Mouse (Mus musculus): Measurements from ENCODE around the gene Gm10277. TPM values are rescaled to one million over a fixed set of nuclear protein-coding genes. Genes with fewer than 3 reads are reported as not detected.

The Gm10277 gene
- polyA plus RNA-seq, 1 experiment from 2014 or later = 0.92 TPM

DNA sequence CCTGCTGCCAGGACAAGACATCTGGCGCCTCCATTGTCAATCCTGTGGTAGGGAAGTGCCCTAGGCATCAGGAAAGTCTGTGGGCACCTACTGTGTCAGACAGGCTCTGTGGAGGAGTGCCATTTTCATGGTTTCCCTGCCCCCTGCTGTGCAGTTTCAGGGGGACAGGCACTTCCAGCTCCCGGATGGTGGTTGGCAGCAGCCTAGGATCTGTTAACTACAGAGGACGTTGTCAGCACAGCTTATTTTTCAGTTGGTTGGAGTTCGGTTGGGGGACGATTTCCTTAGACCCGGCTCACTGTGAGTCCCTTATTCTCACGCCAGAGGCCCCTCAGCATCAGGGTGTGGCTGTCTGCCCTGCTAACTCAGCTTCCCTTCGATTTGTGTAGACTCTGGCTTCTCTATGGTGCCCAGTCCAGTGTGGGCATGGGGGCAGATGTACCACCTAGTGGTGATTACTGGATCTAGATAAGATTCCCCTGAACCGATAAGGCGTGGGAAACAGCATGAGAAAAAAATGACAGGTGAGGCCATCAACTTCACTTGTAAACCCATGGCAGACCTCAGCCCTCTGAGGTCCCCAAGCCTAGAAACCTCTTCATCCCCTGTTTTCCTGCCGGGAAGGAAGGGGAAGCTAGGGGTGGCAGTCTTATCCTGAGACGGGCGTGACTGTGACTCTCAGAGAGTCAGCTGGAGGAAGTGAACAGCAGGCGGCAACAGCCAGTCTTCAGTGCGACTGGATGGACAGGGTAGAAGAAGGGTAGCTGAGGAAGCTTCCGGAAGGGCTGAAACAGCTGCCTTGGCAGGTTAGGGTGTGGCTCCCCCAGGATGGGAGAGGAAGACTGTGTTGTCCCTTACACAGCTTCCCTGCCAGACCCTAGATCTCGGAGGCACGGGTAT is 3.5 kb downstream of the Gm10277 start:
- H3K27me3 ChIP-seq (ENCODE audit: control insufficient read depth, insufficient read depth, low read length) = no peaks in the 10 kb centered on the region
- no peaks in the 10 kb centered on the region for H3K36me3 ChIP-seq (ENCODE audit: control insufficient read depth, insufficient read depth, low read length)
- no peak overlapping the region for H3K4me3 ChIP-seq (ENCODE audit: low read length)
- peaks cover 38% of the 10 kb centered on the region for H3K4me1 ChIP-seq (ENCODE audit: control insufficient read depth, insufficient read depth, low read length)
- no peak overlapping the region for H3K9ac ChIP-seq (ENCODE audit: low read depth, low read length)
- H3K9me3 ChIP-seq (ENCODE audit: control insufficient read depth, low read length) = no peaks in the 10 kb centered on the region
- no peak for ATAC-seq (ENCODE audit: low FRiP score, low TSS enrichment)
- H3K4me2 ChIP-seq (replicated peaks; ENCODE audit: low read depth, low read length) = peak overlapping the region; percentile 5; the same call in 1 of the 2 replicates
- WGBS = 62% methylated on average over 18 of the region's 18 CpGs
- peak overlapping the region; percentile 90; the same call in 1 of the 2 replicates for H3K27ac ChIP-seq (ENCODE audit: low read depth, low read length)

DNA sequence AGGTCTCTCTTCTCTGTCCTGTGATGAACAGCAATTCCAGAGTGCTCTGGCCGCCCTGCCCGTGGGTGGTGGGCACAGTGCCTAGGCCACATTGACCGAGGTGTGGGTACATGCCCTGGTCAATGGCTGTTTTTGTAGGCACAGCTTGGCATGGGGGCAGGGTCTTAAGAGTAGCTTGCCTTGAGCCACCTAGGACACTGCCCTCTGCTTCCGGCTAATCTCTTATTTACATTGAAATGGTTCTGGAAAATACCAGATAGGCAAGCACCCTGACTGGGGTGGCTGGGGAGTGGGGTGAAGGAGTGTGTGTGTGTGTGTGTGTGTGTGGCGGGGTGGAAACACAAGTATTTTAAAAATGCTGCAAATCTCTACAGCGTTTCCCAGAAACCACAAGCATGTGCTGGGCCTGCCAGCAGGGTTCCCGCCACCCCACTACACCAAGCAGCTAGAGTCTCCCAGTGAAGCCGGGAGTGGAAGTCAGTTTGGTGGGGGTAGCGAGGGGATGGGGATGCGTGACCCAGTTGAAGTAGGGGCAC is 4.3 kb downstream of the Gm10277 start:
- no peak overlapping the region for H3K9ac ChIP-seq (ENCODE audit: low read depth, low read length)
- peaks cover 40% of the 10 kb centered on the region for H3K4me1 ChIP-seq (ENCODE audit: control insufficient read depth, insufficient read depth, low read length)
- H3K36me3 ChIP-seq (ENCODE audit: control insufficient read depth, insufficient read depth, low read length) = no peaks in the 10 kb centered on the region
- H3K9me3 ChIP-seq (ENCODE audit: control insufficient read depth, low read length) = no peaks in the 10 kb centered on the region
- H3K4me3 ChIP-seq (ENCODE audit: low read length) = no peak overlapping the region
- H3K4me2 ChIP-seq (replicated peaks; ENCODE audit: low read depth, low read length) = no peak overlapping the region
- H3K27me3 ChIP-seq (ENCODE audit: control insufficient read depth, insufficient read depth, low read length) = no peaks in the 10 kb centered on the region
- WGBS = 78% methylated on average over 10 of the region's 10 CpGs
- ATAC-seq (ENCODE audit: low FRiP score, low TSS enrichment) = peak; percentile 22; the same call in 1 of the 2 replicates
- H3K27ac ChIP-seq (ENCODE audit: low read depth, low read length) = no peak overlapping the region; the same call in 1 of the 2 replicates

DNA sequence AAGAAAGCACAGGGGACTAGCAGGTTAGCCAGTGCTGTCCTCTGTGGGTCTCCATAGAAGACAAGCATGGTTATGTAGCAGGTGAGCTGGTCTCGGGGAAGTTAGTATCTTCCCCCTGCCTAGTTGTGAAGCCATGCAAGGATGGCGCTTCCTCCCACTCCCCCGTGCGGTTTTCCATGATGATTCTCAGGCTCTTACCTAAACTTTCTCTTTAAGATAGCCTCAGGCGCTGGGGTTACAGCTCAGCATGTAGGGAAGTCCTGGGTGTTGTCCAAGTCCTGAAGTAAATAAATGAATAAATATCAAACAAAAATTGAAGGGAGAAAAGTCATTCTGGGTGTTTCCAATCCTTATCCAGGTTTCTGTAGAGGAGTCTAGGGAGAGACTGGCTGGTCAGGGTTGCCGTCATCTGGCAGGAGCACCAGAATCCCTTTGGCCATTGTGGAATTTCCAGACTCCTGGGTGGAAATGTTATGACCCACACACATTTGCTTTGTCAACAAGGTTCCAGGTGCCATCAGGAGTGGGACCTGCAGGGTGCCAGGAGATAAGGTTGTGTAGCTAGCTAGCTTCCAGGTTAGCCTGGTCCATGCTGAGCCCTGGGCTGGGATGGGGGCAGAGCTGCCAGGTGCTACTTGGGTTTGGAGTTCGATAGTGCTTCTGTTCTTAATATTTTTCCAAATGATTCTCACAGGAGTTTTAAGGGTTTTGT is 5.3 kb downstream of the Gm10277 start:
- Histone ChIP-seq H3K27me3 (ENCODE audit: control insufficient read depth, insufficient read depth, low read length) (no peaks in the 10 kb centered on the region), H3K9me3 (ENCODE audit: control insufficient read depth, low read length) (no peaks in the 10 kb centered on the region), H3K4me2 (replicated peaks; ENCODE audit: low read depth, low read length) (no peak overlapping the region), H3K9ac (ENCODE audit: low read depth, low read length) (no peak overlapping the region), H3K4me1 (ENCODE audit: control insufficient read depth, insufficient read depth, low read length) (peaks cover 40% of the 10 kb centered on the region), H3K27ac (ENCODE audit: low read depth, low read length) (no peak overlapping the region), H3K36me3 (ENCODE audit: control insufficient read depth, insufficient read depth, low read length) (peaks cover 10% of the 10 kb centered on the region), H3K4me3 (ENCODE audit: low read length) (no peak overlapping the region)
- WGBS = 82% methylated on average over 7 of the region's 7 CpGs
- ATAC-seq (ENCODE audit: low FRiP score, low TSS enrichment) = no peak

DNA sequence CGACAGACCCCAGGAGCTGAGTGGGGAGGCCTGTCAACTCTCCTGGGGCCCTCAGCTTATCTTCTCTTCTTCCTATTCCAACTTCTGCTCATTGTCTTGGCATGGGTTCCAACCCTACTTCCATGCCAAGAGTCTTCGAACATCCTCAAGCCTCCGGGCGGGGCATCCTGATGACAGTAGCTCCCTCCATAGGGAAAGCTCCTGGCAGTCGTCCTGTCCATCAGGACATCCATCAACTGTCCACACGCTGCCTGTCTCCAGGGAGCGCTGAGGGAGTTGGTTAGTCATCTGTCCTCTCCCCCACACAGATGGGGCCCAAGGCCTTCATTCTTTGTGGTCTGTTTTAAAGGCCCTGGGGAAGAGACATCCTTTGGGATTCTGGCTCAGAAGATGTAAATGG is 6.5 kb downstream of the Gm10277 start:
- Histone ChIP-seq H3K27ac (ENCODE audit: low read depth, low read length) (no peak overlapping the region), H3K9me3 (ENCODE audit: control insufficient read depth, low read length) (no peaks in the 10 kb centered on the region), H3K4me2 (replicated peaks; ENCODE audit: low read depth, low read length) (no peak overlapping the region), H3K36me3 (ENCODE audit: control insufficient read depth, insufficient read depth, low read length) (peaks cover 10% of the 10 kb centered on the region), H3K9ac (ENCODE audit: low read depth, low read length) (no peak overlapping the region), H3K4me1 (ENCODE audit: control insufficient read depth, insufficient read depth, low read length) (peaks cover 33% of the 10 kb centered on the region), H3K27me3 (ENCODE audit: control insufficient read depth, insufficient read depth, low read length) (no peaks in the 10 kb centered on the region), H3K4me3 (ENCODE audit: low read length) (no peak overlapping the region)
- ATAC-seq (ENCODE audit: low FRiP score, low TSS enrichment) = no peak
- WGBS = 60% methylated on average over 7 of the region's 7 CpGs

DNA sequence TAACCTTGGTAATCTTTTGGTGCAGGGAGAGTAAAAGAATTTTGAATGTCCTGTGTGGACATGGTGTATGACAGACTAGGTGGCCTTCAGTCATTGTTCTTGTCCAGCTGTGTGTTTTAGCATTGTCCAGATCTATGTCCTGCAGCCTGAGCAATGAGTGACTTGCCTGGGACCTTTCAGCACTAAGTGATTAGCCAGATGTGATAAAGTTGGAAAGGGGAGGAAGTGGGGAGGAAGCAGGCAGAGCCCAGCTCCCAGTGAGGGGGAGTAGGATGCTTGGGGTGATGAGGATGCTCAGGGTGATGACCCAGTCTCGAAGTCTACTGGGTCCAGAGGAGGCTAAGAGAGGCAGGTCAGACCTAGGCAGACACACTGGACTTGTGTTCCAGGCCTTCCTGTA is 8.3 kb downstream of the Gm10277 start:
- no peaks in the 10 kb centered on the region for H3K27me3 ChIP-seq (ENCODE audit: control insufficient read depth, insufficient read depth, low read length)
- H3K9me3 ChIP-seq (ENCODE audit: control insufficient read depth, low read length) = no peaks in the 10 kb centered on the region
- no peak overlapping the region for H3K4me3 ChIP-seq (ENCODE audit: low read length)
- peaks cover 10% of the 10 kb centered on the region for H3K36me3 ChIP-seq (ENCODE audit: control insufficient read depth, insufficient read depth, low read length)
- no peak overlapping the region for H3K4me2 ChIP-seq (replicated peaks; ENCODE audit: low read depth, low read length)
- H3K27ac ChIP-seq (ENCODE audit: low read depth, low read length) = no peak overlapping the region
- H3K9ac ChIP-seq (ENCODE audit: low read depth, low read length) = no peak overlapping the region
- ATAC-seq (ENCODE audit: low FRiP score, low TSS enrichment) = no peak
- 33% methylated on average over 1 of the region's 1 CpGs for WGBS
- peaks cover 21% of the 10 kb centered on the region; the same call in 1 of the 2 replicates for H3K4me1 ChIP-seq (ENCODE audit: control insufficient read depth, insufficient read depth, low read length)

DNA sequence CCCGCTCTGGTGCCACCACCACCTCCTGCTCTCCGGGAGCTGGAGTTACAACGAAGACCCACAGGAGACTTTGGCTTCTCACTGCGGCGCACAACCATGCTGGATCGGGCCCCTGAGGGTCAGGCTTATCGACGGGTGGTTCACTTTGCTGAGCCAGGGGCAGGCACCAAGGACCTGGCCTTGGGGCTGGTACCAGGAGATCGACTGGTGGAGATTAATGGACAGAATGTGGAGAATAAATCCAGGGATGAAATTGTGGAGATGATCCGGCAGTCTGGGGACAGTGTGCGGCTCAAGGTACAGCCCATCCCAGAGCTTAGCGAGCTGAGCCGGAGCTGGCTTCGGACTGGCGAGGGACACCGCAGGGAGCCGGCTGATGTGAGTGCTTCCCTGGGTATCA is 9.6 kb downstream of the Gm10277 start:
- WGBS = 93% methylated on average over 17 of the region's 17 CpGs
- H3K4me3 ChIP-seq (ENCODE audit: low read length) = no peak overlapping the region
- no peaks in the 10 kb centered on the region for H3K27me3 ChIP-seq (ENCODE audit: control insufficient read depth, insufficient read depth, low read length)
- H3K4me2 ChIP-seq (replicated peaks; ENCODE audit: low read depth, low read length) = no peak overlapping the region
- no peak overlapping the region for H3K27ac ChIP-seq (ENCODE audit: low read depth, low read length)
- no peak overlapping the region for H3K9ac ChIP-seq (ENCODE audit: low read depth, low read length)
- no peaks in the 10 kb centered on the region for H3K9me3 ChIP-seq (ENCODE audit: control insufficient read depth, low read length)
- peaks cover 10% of the 10 kb centered on the region for H3K36me3 ChIP-seq (ENCODE audit: control insufficient read depth, insufficient read depth, low read length)
- H3K4me1 ChIP-seq (ENCODE audit: control insufficient read depth, insufficient read depth, low read length) = peaks cover 10% of the 10 kb centered on the region; the same call in 1 of the 2 replicates
- no peak for ATAC-seq (ENCODE audit: low FRiP score, low TSS enrichment)

DNA sequence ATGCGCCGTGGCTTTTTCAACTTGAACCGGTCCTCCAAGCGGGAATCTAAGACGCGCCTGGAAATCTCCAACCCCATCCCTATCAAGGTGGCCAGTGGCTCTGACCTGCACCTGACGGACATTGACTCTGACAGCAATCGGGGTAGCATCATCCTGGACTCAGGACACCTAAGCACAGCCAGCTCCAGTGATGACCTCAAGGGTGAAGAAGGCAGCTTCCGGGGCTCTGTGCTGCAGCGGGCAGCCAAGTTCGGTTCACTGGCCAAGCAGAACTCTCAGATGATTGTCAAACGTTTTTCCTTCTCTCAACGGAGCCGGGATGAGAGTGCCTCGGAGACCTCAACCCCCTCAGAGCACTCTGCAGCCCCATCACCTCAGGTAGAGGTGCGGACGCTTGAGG is 10.1 kb downstream of the Gm10277 start:
- H3K4me2 ChIP-seq (replicated peaks; ENCODE audit: low read depth, low read length) = no peak overlapping the region
- H3K27ac ChIP-seq (ENCODE audit: low read depth, low read length) = no peak overlapping the region
- H3K9me3 ChIP-seq (ENCODE audit: control insufficient read depth, low read length) = no peaks in the 10 kb centered on the region
- peaks cover 10% of the 10 kb centered on the region for H3K36me3 ChIP-seq (ENCODE audit: control insufficient read depth, insufficient read depth, low read length)
- H3K4me3 ChIP-seq (ENCODE audit: low read length) = no peak overlapping the region
- H3K9ac ChIP-seq (ENCODE audit: low read depth, low read length) = no peak overlapping the region
- H3K27me3 ChIP-seq (ENCODE audit: control insufficient read depth, insufficient read depth, low read length) = no peaks in the 10 kb centered on the region
- H3K4me1 ChIP-seq (ENCODE audit: control insufficient read depth, insufficient read depth, low read length) = peaks cover 12% of the 10 kb centered on the region; the same call in 1 of the 2 replicates
- WGBS = 80% methylated on average over 17 of the region's 17 CpGs
- ATAC-seq (ENCODE audit: low FRiP score, low TSS enrichment) = no peak

DNA sequence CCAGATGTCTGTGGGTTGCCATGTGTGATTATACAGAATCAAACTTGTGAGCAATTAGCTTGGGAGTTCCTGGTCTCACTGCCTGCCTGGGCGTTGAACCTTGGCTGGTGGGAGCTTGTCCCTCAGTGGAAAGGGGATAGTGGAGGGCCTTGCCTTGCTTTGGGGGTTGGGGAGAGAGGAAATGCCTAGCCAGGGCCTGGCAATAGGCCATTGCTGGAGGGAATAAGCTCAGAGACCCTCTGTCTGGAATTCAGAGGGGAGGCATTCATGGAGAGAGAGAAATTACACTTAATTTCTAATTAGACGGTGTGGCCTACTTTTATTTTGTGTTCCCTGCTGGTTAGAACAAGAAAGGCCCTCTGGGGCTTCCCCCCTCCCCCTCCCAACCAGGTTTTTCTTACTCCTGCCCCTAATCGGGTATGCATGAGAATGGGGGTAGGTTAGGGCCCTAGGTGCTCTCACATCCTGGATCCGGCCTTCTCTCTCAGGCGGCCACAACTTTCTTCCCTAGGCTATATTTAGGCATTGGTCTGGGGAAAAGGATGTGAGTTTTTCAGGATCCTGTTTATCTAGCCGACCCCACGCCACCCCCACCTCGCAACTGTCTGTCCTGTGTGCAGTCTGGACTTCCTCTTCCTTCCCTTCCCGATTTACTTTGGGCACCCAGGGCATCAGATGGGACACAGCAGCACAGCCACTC is 11.7 kb downstream of the Gm10277 start:
- ATAC-seq (ENCODE audit: low FRiP score, low TSS enrichment) = 0 out of 2 replicates have a peak, but pooled peaks have one; percentile 32
- H3K9me3 ChIP-seq (ENCODE audit: control insufficient read depth, low read length) = no peaks in the 10 kb centered on the region
- H3K27me3 ChIP-seq (ENCODE audit: control insufficient read depth, insufficient read depth, low read length) = no peaks in the 10 kb centered on the region
- 47% methylated on average over 9 of the region's 9 CpGs for WGBS
- peak overlapping the region; percentile 42; the same call in 1 of the 2 replicates for H3K27ac ChIP-seq (ENCODE audit: low read depth, low read length)
- H3K9ac ChIP-seq (ENCODE audit: low read depth, low read length) = no peak overlapping the region
- peaks cover 10% of the 10 kb centered on the region for H3K36me3 ChIP-seq (ENCODE audit: control insufficient read depth, insufficient read depth, low read length)
- H3K4me3 ChIP-seq (ENCODE audit: low read length) = no peak overlapping the region
- no peak overlapping the region for H3K4me2 ChIP-seq (replicated peaks; ENCODE audit: low read depth, low read length)
- peaks cover 16% of the 10 kb centered on the region for H3K4me1 ChIP-seq (ENCODE audit: control insufficient read depth, insufficient read depth, low read length)
